Mouse (Mus musculus) intestine, postnatal 0 days (tissue): Measurements from ENCODE around the gene Gas8. TPM values are rescaled to one million over a fixed set of nuclear protein-coding genes. Genes with fewer than 3 reads are reported as not detected.

Experiments
- ATAC-seq: fragments of 200-750 bp; cut with Nextera tagmentation; 2 replicates; pipeline ENCODE4 v1.8.0; 2017; ENCODE audit warnings: mild to moderate bottlenecking, moderate TSS enrichment, moderate library complexity
- H3K27ac ChIP-seq: fragments of 300-500 bp; sonication (generic); 2 replicates; pipeline ENCODE4 v1.5.1; 2014; ENCODE audit warnings: mild to moderate bottlenecking, low read depth, low read length, moderate library complexity
- H3K27me3 ChIP-seq: fragments of 300-500 bp; sonication (generic); replicated peaks from 2 replicates; pipeline ENCODE4 v1.6.1; 2014; ENCODE audit warnings: low read length, mixed read lengths; ENCODE audit not compliant: control insufficient read depth, insufficient read depth
- H3K36me3 ChIP-seq: fragments of 300-500 bp; sonication (generic); 2 replicates; pipeline ENCODE4 v1.6.1; 2014; ENCODE audit warnings: mild to moderate bottlenecking, moderate library complexity; ENCODE audit not compliant: control insufficient read depth, insufficient read depth
- H3K4me1 ChIP-seq: fragments of 300-500 bp; sonication (generic); replicated peaks from 2 replicates; pipeline ENCODE4 v1.6.1; 2014; ENCODE audit warnings: antibody characterized with exemption, low read length, mixed read lengths; ENCODE audit not compliant: control insufficient read depth, insufficient read depth
- H3K4me2 ChIP-seq: fragments of 300-500 bp; sonication (generic); replicated peaks from 2 replicates; pipeline ENCODE4 v1.6.1; 2014; ENCODE audit warnings: low read depth, mild to moderate bottlenecking, moderate library complexity
- H3K4me3 ChIP-seq: fragments of 300-500 bp; sonication (generic); 2 replicates; pipeline ENCODE4 v1.5.1; 2014; ENCODE audit warnings: low read depth, low read length
- H3K9ac ChIP-seq: fragments of 300-500 bp; sonication (generic); 2 replicates; pipeline ENCODE4 v1.6.1; 2014; ENCODE audit warnings: mild to moderate bottlenecking, low read depth, low read length
- H3K9me3 ChIP-seq: fragments of 300-500 bp; sonication (generic); 2 replicates; pipeline ENCODE4 v1.6.1; 2016; ENCODE audit warnings: mixed run types; ENCODE audit not compliant: control insufficient read depth
- CTCF ChIP-seq: sonication (generic); IDR thresholded peaks from 2 replicates; pipeline ENCODE4 v1.5.1; 2016; ENCODE audit warnings: low read depth, mild to moderate bottlenecking, control low read depth, antibody characterized with exemption, moderate library complexity
- WGBS: fragments of 180-500 bp; shearing (Covaris S2); extraction: QIAGEN DNeasy Blood & Tissue Kit; methylation state at CpG from one replicate; pipeline ENCODE4 v1.1.7; 2014; 5-methylcytosine and 5-hydroxymethylcytosine counted together
- polyA plus RNA-seq: library from polyadenylated mRNA; unstranded; fragments of >200 nt; fragmentation: Nextera tagmentation; extraction: Ambion mirVana; gene quantifications from 2 replicates; pipeline ENCODE4 v1.2.1, GENCODE M21; 2015

Gas8 gene
- polyA plus RNA-seq, 1 experiment from 2014 or later: 6.8 TPM

DNA sequence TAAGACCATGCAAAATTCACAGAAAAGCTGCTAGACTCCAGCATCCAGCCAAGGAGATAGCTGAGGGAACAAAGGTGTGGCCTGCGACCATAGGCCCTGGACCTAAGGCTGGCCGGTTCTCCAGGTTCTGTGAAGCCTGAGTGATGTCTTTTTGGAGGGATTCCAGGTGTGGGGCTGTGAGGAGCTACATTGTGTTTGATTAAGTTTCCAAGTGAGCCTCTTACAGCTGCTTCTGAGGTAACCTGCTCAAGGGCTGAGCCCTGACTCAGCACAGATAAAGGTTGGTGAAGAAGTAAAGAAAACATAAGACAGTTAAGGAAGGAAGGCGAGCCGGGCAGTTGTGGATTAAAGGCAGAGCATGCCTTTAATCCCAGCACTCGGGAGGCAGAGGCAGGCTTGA is 16.4 kb upstream of the Gas8 start:
- no peak for ATAC-seq
- H3K36me3 ChIP-seq: peaks cover 90% of the 10 kb centered on the region
- no peak for TF ChIP-seq CTCF
- H3K9ac ChIP-seq: no peak overlapping the region
- no peak overlapping the region for H3K4me2 ChIP-seq
- H3K4me3 ChIP-seq: no peak overlapping the region
- no peak overlapping the region for H3K27ac ChIP-seq
- no peaks in the 10 kb centered on the region for H3K27me3 ChIP-seq
- WGBS: 91% methylated on average over 5 of the region's 5 CpGs
- no peaks in the 10 kb centered on the region for H3K4me1 ChIP-seq
- H3K9me3 ChIP-seq: no peaks in the 10 kb centered on the region

DNA sequence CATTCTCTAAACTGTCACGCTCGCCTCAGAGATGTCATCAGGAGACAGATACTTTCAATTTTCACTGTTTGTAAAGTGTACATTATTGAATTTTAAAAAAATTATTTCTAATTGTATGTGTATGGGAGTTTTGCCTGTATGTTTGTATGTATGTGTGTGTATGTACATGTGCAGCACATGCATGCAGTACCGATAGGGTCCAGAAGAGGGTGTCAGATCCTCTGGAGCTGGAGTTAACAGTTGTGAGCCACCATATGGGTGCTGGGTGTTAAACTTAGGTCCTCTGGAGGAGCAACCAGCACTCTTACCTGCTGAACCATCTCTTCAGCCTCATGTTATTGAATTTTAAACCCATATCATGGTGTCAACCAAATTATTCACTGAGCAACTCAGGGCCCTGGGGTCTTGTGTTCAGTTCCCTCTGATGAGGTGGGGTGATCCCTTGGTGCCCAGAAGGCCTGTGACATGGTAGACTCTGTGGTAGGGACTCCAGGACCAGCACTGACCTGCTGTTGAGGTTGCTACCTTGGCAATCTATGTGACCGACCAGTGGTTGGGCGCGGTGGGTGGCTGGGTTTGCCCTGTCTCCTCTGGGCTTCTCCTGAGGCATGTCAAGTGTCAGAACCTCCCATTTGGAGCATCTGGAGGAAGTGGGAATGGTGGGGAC is 14.7 kb upstream of the Gas8 start:
- Histone ChIP-seq H3K36me3 (peaks cover 84% of the 10 kb centered on the region), H3K4me2 (no peak overlapping the region), H3K4me1 (no peaks in the 10 kb centered on the region), H3K4me3 (no peak overlapping the region), H3K27me3 (no peaks in the 10 kb centered on the region), H3K27ac (no peak overlapping the region), H3K9ac (no peak overlapping the region), H3K9me3 (no peaks in the 10 kb centered on the region)
- TF ChIP-seq CTCF: peak; percentile 33
- WGBS: 97% methylated on average over 6 of the region's 6 CpGs
- no peak for ATAC-seq

DNA sequence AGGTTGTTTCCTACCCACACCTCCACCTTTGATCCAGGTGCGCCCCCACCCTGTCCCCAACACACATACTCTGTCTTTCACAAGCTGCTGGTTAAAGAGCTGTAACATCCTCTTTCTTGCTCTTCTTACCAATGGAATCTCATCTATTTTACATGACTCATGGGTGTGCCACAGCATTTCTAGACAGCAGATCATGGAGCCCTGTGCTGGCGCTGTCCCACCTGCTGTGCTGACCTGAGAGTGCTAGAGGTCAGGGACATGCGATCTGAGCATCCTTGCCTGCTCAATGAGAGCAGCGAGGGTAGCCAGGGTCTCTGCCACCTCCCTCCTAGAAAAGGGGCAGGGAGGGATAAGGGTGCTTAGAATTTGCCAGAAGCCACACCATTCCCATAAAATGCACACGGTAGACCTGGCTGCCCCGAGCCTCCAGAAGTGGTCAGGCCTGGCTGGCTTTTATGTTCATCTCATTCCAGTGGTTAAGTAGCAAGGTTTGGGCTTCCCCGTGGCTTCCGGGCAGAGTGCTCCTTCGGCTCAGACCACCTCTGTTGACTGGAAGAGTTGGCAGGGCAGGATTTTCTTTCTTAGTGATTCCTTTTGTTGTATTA is 13.9 kb upstream of the Gas8 start:
- Histone ChIP-seq H3K9me3 (no peaks in the 10 kb centered on the region), H3K4me2 (no peak overlapping the region), H3K36me3 (peaks cover 76% of the 10 kb centered on the region), H3K4me1 (no peaks in the 10 kb centered on the region), H3K27ac (no peak overlapping the region), H3K27me3 (no peaks in the 10 kb centered on the region), H3K4me3 (no peak overlapping the region), H3K9ac (no peak overlapping the region)
- no peak for ATAC-seq
- WGBS: 92% methylated on average over 9 of the region's 9 CpGs
- TF ChIP-seq CTCF: no peak

DNA sequence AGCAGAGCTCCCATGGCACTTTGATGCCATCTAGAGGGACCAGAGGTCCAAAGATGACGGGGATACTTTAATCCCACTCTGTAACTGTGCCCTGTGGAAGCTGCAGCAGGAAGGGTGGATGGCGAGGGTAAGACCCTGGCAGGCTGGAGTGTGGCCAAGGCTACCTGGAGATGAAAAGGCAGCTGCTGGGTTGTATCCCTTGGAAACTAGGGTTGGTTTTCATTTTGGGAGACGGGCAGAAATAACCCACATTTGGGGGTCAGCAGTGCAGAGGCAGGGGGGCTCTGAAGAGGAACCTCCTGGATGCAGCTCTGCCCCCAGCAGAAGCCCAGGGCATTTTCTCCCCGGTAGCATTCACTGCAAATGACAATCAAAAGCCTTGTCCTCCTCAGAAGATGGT is 13.4 kb upstream of the Gas8 start:
- Histone ChIP-seq H3K27me3 (no peaks in the 10 kb centered on the region), H3K9ac (no peak overlapping the region), H3K4me3 (no peak overlapping the region), H3K4me1 (no peaks in the 10 kb centered on the region), H3K9me3 (no peaks in the 10 kb centered on the region), H3K36me3 (peaks cover 71% of the 10 kb centered on the region), H3K4me2 (no peak overlapping the region), H3K27ac (no peak overlapping the region)
- no peak for ATAC-seq
- TF ChIP-seq CTCF: no peak
- WGBS: 79% methylated on average over 4 of the region's 4 CpGs

DNA sequence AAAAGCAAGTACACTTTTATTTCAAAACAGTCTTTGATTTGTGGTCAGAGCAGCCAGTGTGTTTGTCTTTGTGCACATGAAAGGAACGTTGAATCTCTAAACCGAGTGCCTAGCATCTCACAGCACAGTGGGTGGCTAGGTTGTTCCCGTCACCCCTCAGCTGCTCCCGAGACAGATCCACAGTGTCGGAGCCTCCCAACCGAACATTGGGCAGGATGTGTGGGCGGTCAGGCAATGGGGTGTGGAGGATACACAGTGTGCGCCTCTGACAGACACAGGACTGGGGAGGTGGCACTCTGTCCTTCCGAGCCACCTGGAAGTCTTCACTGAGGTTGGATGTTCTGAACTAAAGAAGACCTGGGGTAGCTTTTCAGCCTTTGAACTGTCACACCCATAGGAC is 12.9 kb upstream of the Gas8 start:
- H3K4me1 ChIP-seq: no peaks in the 10 kb centered on the region

DNA sequence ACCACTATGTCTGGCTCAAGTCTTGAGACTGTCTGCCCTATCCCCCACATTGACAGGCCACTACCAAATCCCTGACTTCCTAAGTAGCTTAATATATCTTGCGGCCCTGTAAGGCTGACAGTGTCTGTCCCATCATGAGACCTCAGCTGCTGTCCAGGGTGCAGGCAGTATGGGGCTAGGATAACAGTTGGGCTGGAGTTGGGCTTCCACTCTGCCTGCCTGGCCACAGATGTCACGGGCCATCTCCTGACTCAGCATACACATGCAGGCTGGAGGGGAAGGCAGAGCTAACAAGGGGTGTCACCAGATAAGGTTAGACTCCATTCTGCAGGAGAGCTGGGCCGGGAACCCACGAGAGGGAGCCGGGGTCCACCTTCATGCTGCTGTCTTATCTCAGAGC is 11.5 kb upstream of the Gas8 start:
- no peaks in the 10 kb centered on the region for H3K4me1 ChIP-seq
- TF ChIP-seq CTCF: no peak
- H3K4me2 ChIP-seq: no peak overlapping the region
- no peak overlapping the region for H3K9ac ChIP-seq
- no peaks in the 10 kb centered on the region for H3K27me3 ChIP-seq
- H3K9me3 ChIP-seq: no peaks in the 10 kb centered on the region
- 99% methylated on average over 5 of the region's 5 CpGs for WGBS
- no peak overlapping the region for H3K27ac ChIP-seq
- no peak for ATAC-seq
- peaks cover 52% of the 10 kb centered on the region for H3K36me3 ChIP-seq
- no peak overlapping the region for H3K4me3 ChIP-seq

More for the DNA sequence above, 12.9 kb upstream of the Gas8 start:
- H3K4me2 ChIP-seq: no peak overlapping the region
- no peaks in the 10 kb centered on the region for H3K27me3 ChIP-seq
- no peak for ATAC-seq
- 85% methylated on average over 9 of the region's 9 CpGs for WGBS
- H3K9ac ChIP-seq: no peak overlapping the region
- H3K27ac ChIP-seq: no peak overlapping the region
- TF ChIP-seq CTCF: no peak
- peaks cover 66% of the 10 kb centered on the region for H3K36me3 ChIP-seq
- no peaks in the 10 kb centered on the region for H3K9me3 ChIP-seq
- no peak overlapping the region for H3K4me3 ChIP-seq
